In the genomic region with DNA sequence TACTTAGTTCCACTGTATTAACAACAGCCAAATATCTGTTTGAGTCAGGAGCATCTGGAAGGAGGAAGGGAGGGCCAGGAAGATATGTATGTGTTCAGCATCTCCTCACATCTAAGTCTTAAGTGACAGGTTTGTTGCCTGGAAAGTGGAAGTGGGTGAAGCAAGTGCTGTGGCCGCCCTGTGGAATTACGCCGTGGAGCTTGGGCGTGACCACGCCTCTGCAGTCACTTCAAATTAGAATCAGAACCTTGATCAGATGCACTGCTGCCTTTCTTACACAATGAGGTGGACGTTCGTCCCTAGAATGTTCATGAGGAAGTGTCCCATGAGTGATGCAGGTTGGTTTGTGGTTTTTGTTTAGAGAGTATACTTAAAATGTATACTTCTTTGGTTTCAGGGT, we compare ENCODE assay signal across 11 mouse cellular contexts.
"Had no signal": no experiment of that assay in that cellular context is flagged by ENCODE, and none has a peak within 500 bp of the region (broad histone marks: within the 10 kb centered on the region; RNA-seq: fewer than 3 reads in every experiment).

No protein-coding gene starts in this region.

- DNase-seq: gastrocnemius, adult 2 months; gastrocnemius, postnatal 10 days; gastrocnemius, postnatal 25 days; heart, postnatal 10 days; heart, postnatal 4 days; kidney, adult 18-20 months; kidney, adult 8-10 months; kidney, postnatal 10 days; kidney, postnatal 25 days; kidney, postnatal 4 days; liver had no signal
